Mouse (Mus musculus) G1E (cell line): Measurements from ENCODE around the gene Pgm2. TPM values are rescaled to one million over a fixed set of nuclear protein-coding genes. Genes with fewer than 3 reads are reported as not detected.
A peak's percentile ranks its signal among the peaks of the same experiment; 100 is the strongest.

Source experiments
- ATAC-seq: 2 replicates; pipeline ENCODE4 v1.8.0; 2016; ENCODE audit warnings: mild to moderate bottlenecking; ENCODE audit not compliant: insufficient number of reproducible peaks, poor library complexity, low FRiP score, severe bottlenecking; ENCODE audit errors: extremely low read depth
- DNase-seq: peaks from one replicate; pipeline ENCODE4 v3.0.0; 2012; ENCODE audit warnings: low spot score
- H3K27me3 ChIP-seq: 2 replicates; pipeline ENCODE4 v1.6.1; 2012; ENCODE audit warnings: mild to moderate bottlenecking, low read length, inconsistent platforms; ENCODE audit not compliant: insufficient read depth
- H3K36me3 ChIP-seq: replicated peaks from 2 replicates; pipeline ENCODE3; 2012; ENCODE audit warnings: mild to moderate bottlenecking, inconsistent platforms
- H3K4me1 ChIP-seq: 2 replicates; pipeline ENCODE4 v1.6.1; 2012; ENCODE audit warnings: low read depth, low read length, inconsistent platforms, mixed read lengths; ENCODE audit not compliant: insufficient read depth
- H3K4me3 ChIP-seq: 2 replicates; pipeline ENCODE4 v1.5.1; 2012; ENCODE audit warnings: low read depth, mild to moderate bottlenecking, inconsistent platforms, low read length, moderate library complexity, mixed read lengths
- H3K9me3 ChIP-seq: replicated peaks from 2 replicates; pipeline ENCODE4 v1.6.1; 2012; ENCODE audit warnings: inconsistent platforms
- CTCF ChIP-seq: IDR thresholded peaks from 2 replicates; pipeline ENCODE4 v1.5.1; 2012; ENCODE audit warnings: low read depth, low read length, inconsistent platforms, mixed read lengths
- GATA1 ChIP-seq: IDR thresholded peaks from 2 replicates; pipeline ENCODE4 v1.6.1; 2012; ENCODE audit warnings: borderline replicate concordance, low read length, inconsistent platforms, mixed read lengths
- GATA2 ChIP-seq: IDR thresholded peaks from 2 replicates; pipeline ENCODE4 v1.6.1; 2012; ENCODE audit warnings: low read depth, low read length, inconsistent platforms, borderline replicate concordance
- POLR2AphosphoS5 ChIP-seq: IDR thresholded peaks from 2 replicates; pipeline ENCODE4 v1.6.1; 2012; ENCODE audit warnings: low read depth, low read length, inconsistent platforms; ENCODE audit not compliant: insufficient replicate concordance
- TAL1 ChIP-seq: conservative IDR thresholded peaks from 2 replicates; pipeline ENCODE4 v1.6.1; 2012; ENCODE audit warnings: low read depth, low read length, inconsistent platforms, mixed read lengths
- polyA plus RNA-seq: library from polyadenylated mRNA; stranded (reverse); fragments of >175 nt; gene quantifications from 2 replicates; pipeline ENCODE4 v1.2.3, GENCODE M21; 2012
- total RNA-seq, 2 experiments: library from RNA; stranded (forward) in 1 of 2; stranded (reverse) in 1 of 2; fragments of 200-1000 nt in 1 of 2; fragments of >200 nt in 1 of 2; fragmentation: Nextera tagmentation in 1 of 2; gene quantifications; 2 replicates each; pipeline ENCODE4 v1.2.3; 2014 to 2017

The Pgm2 gene
- total and polyA plus RNA-seq, 3 experiments: 49.0 to 101 (median 65.8) TPM

DNA sequence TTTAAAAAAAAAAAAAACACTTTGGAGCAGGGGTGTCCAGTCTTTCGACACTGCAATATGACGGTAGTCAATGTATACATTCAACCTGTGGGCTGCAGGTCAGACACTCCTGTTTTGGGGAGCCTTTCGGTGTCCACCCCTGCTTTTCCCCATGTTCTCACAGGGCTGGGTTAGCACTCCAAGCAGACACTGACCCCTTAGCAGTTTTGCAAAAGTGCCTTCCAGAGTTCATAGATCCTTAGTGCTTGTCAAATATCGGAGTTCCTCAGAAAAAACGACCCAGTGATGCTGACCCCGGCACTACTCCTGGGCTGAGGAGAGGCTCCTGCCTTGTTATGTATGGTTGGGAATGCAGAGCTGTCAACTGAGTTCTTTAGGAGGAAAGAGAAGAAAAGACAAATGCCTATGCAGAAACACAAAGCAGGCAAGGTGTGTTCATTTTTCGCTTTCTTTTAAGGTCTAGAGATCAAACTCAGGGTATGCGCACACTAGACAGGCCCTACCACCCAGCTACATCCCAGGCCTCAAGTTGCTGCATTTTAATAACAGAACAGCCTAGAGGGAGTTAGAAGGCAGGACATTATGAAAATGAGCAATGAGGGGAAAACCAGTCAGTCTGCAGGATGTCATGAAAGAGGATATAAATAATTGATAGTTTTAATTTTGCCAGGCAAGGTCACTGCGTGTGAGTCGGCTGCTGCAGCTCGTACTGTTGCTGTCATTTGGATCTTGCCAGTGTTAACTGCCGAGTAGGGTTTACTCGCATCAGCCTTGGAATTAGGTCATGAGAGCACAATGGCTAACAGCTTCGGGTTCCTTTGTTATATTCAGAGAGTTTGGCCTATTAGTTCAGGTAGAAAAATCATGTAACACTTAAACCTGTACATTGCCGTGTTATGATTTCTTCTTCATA lies 9.0 kb upstream of the Pgm2 start:
- Histone ChIP-seq H3K27me3 (peaks cover 26% of the 10 kb centered on the region), H3K36me3 (no peaks in the 10 kb centered on the region), H3K9me3 (no peaks in the 10 kb centered on the region), H3K4me1 (no peaks in the 10 kb centered on the region), H3K4me3 (no peak overlapping the region)
- no peak for TF ChIP-seq POLR2AphosphoS5
- TF ChIP-seq GATA1: no peak
- TF ChIP-seq TAL1: no peak
- ATAC-seq (no peak), DNase-seq (no peak)

DNA sequence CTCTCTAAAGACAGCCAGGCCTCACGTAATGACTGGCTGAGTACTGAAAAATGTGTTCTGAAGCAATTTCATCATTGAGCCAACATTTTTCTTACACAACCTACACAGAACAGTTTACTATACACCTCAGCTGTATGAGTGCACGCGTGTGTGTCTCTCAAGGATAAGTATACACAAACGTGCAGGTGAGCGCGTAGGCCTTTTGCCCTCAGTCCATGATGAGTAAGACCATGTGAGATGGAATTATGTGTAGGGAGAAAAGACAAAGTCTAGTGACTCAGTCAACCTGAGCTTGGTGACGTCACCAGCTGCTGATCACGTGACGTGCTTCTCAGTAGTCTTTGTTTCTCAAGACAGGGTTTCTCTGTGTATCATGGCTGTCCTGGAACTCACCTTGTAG lies 7.3 kb upstream of the Pgm2 start:
- no peak overlapping the region for H3K4me3 ChIP-seq
- ATAC-seq: no peak
- no peak for DNase-seq
- H3K27me3 ChIP-seq: peaks cover 22% of the 10 kb centered on the region
- H3K4me1 ChIP-seq: no peaks in the 10 kb centered on the region
- TF ChIP-seq GATA1 (no peak), GATA2 (no peak), CTCF (no peak), TAL1 (no peak), POLR2AphosphoS5 (no peak)
- H3K9me3 ChIP-seq: no peaks in the 10 kb centered on the region
- no peaks in the 10 kb centered on the region for H3K36me3 ChIP-seq

- no peaks in the 10 kb centered on the region for H3K9me3 ChIP-seq
- ATAC-seq: no peak
- no peak for DNase-seq
- H3K4me3 ChIP-seq: no peak overlapping the region
- peaks cover 13% of the 10 kb centered on the region for H3K4me1 ChIP-seq
- TF ChIP-seq CTCF (no peak), TAL1 (no peak), POLR2AphosphoS5 (no peak), GATA1 (no peak), GATA2 (no peak)
- no peaks in the 10 kb centered on the region for H3K36me3 ChIP-seq
- peaks cover 4% of the 10 kb centered on the region; the same call in 1 of the 2 replicates for H3K27me3 ChIP-seq
Observed at GRCm38 (mm10) chr5:64088740-64089139, 4.0 kb upstream of the Pgm2 start.

- peaks cover 26% of the 10 kb centered on the region for H3K36me3 ChIP-seq
- no peaks in the 10 kb centered on the region; the same call in 1 of the 2 replicates for H3K27me3 ChIP-seq
- peaks cover 44% of the 10 kb centered on the region for H3K4me1 ChIP-seq
- DNase-seq (peak; percentile 19), ATAC-seq (no peak)
- TF ChIP-seq GATA1: no peak
- TF ChIP-seq TAL1: no peak
- no peak for TF ChIP-seq CTCF
- TF ChIP-seq POLR2AphosphoS5: no peak
- no peak for TF ChIP-seq GATA2
- H3K9me3 ChIP-seq: no peaks in the 10 kb centered on the region
- peak overlapping the region; percentile 87 for H3K4me3 ChIP-seq
Observed at GRCm38 (mm10) chr5:64093349-64093871, 660 bp downstream of the Pgm2 start.

DNA sequence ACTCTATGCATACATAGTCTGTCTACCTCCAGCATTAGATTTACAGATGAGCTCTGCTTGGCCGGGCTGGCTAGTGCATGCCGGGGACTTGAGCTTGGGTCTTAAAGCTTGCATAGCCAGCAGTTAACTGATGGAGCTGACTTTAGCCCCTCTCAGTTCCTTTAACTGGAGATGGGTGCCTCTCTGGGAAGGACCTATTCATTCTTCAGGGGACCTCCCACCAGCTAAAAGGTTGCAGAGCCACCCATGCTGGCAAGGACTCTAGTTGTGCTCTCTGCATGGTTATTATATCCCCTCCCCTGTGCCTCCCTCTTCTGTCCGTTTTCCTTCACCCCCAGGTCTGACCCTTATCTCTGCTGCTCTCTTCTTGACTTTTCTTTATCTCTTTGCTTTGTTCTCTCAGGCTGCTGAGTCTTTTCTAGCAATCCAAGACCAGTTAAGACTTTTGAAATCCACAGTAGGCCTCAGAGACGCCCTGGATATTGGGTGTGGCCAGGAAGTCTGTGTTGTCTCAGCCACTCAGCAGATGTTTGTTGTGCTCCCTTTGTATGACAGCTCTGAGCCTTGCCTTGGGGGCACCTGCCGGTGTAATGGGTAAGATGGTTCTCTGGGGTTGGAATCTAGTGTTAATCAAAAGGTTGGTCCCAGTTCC lies 2.7 kb downstream of the Pgm2 start:
- H3K9me3 ChIP-seq: no peaks in the 10 kb centered on the region
- TF ChIP-seq GATA2: no peak
- TF ChIP-seq POLR2AphosphoS5: no peak
- TF ChIP-seq CTCF: no peak
- no peak for TF ChIP-seq GATA1
- TF ChIP-seq TAL1: no peak
- peaks cover 44% of the 10 kb centered on the region for H3K4me1 ChIP-seq
- H3K4me3 ChIP-seq: peak overlapping the region; percentile 40; the same call in 1 of the 2 replicates
- peak; percentile 63 for ATAC-seq
- peaks cover 45% of the 10 kb centered on the region for H3K36me3 ChIP-seq
- H3K27me3 ChIP-seq: no peaks in the 10 kb centered on the region
- peak; percentile 36 for DNase-seq

GRCm38 (mm10) chr5:64101993-64102716 lies 9.4 kb downstream of the Pgm2 start:
- TF ChIP-seq CTCF (no peak), POLR2AphosphoS5 (no peak), TAL1 (no peak), GATA1 (no peak), GATA2 (no peak)
- Histone ChIP-seq H3K27me3 (no peaks in the 10 kb centered on the region), H3K9me3 (no peaks in the 10 kb centered on the region), H3K4me1 (peaks cover 20% of the 10 kb centered on the region), H3K4me3 (peak overlapping the region; percentile 40; the same call in 1 of the 2 replicates), H3K36me3 (peaks cover 88% of the 10 kb centered on the region)
- DNase-seq: no peak
- peak; percentile 28 for ATAC-seq
